Mouse (Mus musculus): ENCODE measurements around the gene Iqck. TPM values are rescaled to one million over a fixed set of nuclear protein-coding genes. Genes with fewer than 3 reads are reported as not detected.

Iqck gene
- polyA plus RNA-seq, 1 experiment from 2014 or later: 2.0 TPM

GRCm38 (mm10) chr7:118985786-118986185 is 130.2 kb downstream of the Iqck start:
- 69% methylated on average over 4 of the region's 4 CpGs for WGBS
- Histone ChIP-seq H3K4me2 (replicated peaks; ENCODE audit: low read depth, low read length) (no peak overlapping the region), H3K27me3 (ENCODE audit: control insufficient read depth, insufficient read depth, low read length) (no peaks in the 10 kb centered on the region), H3K27ac (ENCODE audit: low read length) (no peak overlapping the region), H3K9me3 (ENCODE audit: control insufficient read depth, low read depth, low read length) (no peaks in the 10 kb centered on the region), H3K4me1 (ENCODE audit: control insufficient read depth, insufficient read depth, low read length) (no peaks in the 10 kb centered on the region), H3K9ac (replicated peaks; ENCODE audit: low read depth, low read length) (no peak overlapping the region), H3K36me3 (ENCODE audit: control insufficient read depth, insufficient read depth, low read length) (peaks cover 4% of the 10 kb centered on the region; the same call in 1 of the 2 replicates), H3K4me3 (ENCODE audit: low read depth, low read length) (no peak overlapping the region)
- no peak for ATAC-seq (ENCODE audit: insufficient number of reproducible peaks, insufficient read depth, low FRiP score, low read depth)

DNA sequence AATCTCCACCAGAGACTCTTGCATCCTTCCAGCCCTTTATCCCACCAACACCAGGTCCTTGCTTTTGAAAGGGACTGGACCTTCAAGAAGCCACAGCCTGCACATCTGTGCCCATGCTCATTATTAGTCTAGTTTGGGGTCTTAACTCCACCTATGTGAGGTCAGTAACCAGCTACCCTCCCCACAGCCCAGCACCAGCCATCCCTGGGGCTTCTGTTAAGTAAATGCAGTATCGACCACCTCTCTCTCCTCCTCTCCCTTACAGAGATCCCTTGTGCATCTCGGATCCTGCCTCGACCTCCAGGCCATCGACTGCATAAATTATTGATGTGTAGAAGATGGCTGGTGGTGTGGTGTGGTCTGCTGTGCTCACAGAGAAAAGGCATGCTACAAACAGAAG is 130.8 kb downstream of the Iqck start:
- H3K27ac ChIP-seq (ENCODE audit: low read length): no peak overlapping the region
- H3K4me2 ChIP-seq (replicated peaks; ENCODE audit: low read depth, low read length): no peak overlapping the region
- H3K4me3 ChIP-seq (ENCODE audit: low read depth, low read length): no peak overlapping the region
- no peaks in the 10 kb centered on the region for H3K9me3 ChIP-seq (ENCODE audit: control insufficient read depth, low read depth, low read length)
- no peak for ATAC-seq (ENCODE audit: insufficient number of reproducible peaks, insufficient read depth, low FRiP score, low read depth)
- no peak overlapping the region for H3K9ac ChIP-seq (replicated peaks; ENCODE audit: low read depth, low read length)
- H3K4me1 ChIP-seq (ENCODE audit: control insufficient read depth, insufficient read depth, low read length): no peaks in the 10 kb centered on the region
- WGBS: 60% methylated on average over 4 of the region's 4 CpGs
- H3K36me3 ChIP-seq (ENCODE audit: control insufficient read depth, insufficient read depth, low read length): peaks cover 4% of the 10 kb centered on the region; the same call in 1 of the 2 replicates
- H3K27me3 ChIP-seq (ENCODE audit: control insufficient read depth, insufficient read depth, low read length): no peaks in the 10 kb centered on the region

GRCm38 (mm10) chr7:118989275-118989856 is 133.8 kb downstream of the Iqck start:
- no peaks in the 10 kb centered on the region; the same call in 1 of the 2 replicates for H3K36me3 ChIP-seq (ENCODE audit: control insufficient read depth, insufficient read depth, low read length)
- no peak overlapping the region for H3K4me2 ChIP-seq (replicated peaks; ENCODE audit: low read depth, low read length)
- H3K9me3 ChIP-seq (ENCODE audit: control insufficient read depth, low read depth, low read length): no peaks in the 10 kb centered on the region
- no peaks in the 10 kb centered on the region for H3K27me3 ChIP-seq (ENCODE audit: control insufficient read depth, insufficient read depth, low read length)
- no peak overlapping the region for H3K4me3 ChIP-seq (ENCODE audit: low read depth, low read length)
- H3K9ac ChIP-seq (replicated peaks; ENCODE audit: low read depth, low read length): no peak overlapping the region
- 70% methylated on average over 5 of the region's 5 CpGs for WGBS
- ATAC-seq (ENCODE audit: insufficient number of reproducible peaks, insufficient read depth, low FRiP score, low read depth): 0 out of 2 replicates have a peak, but pooled peaks have one; percentile 14
- peaks cover 7% of the 10 kb centered on the region; the same call in 1 of the 2 replicates for H3K4me1 ChIP-seq (ENCODE audit: control insufficient read depth, insufficient read depth, low read length)
- H3K27ac ChIP-seq (ENCODE audit: low read length): no peak overlapping the region

- H3K9ac ChIP-seq (replicated peaks; ENCODE audit: low read depth, low read length): no peak overlapping the region
- ATAC-seq (ENCODE audit: insufficient number of reproducible peaks, insufficient read depth, low FRiP score, low read depth): no peak
- H3K4me1 ChIP-seq (ENCODE audit: control insufficient read depth, insufficient read depth, low read length): peaks cover 7% of the 10 kb centered on the region; the same call in 1 of the 2 replicates
- no peak overlapping the region for H3K4me2 ChIP-seq (replicated peaks; ENCODE audit: low read depth, low read length)
- WGBS: 77% methylated on average over 6 of the region's 6 CpGs
- H3K36me3 ChIP-seq (ENCODE audit: control insufficient read depth, insufficient read depth, low read length): no peaks in the 10 kb centered on the region
- no peaks in the 10 kb centered on the region for H3K27me3 ChIP-seq (ENCODE audit: control insufficient read depth, insufficient read depth, low read length)
- no peak overlapping the region for H3K4me3 ChIP-seq (ENCODE audit: low read depth, low read length)
- no peak overlapping the region for H3K27ac ChIP-seq (ENCODE audit: low read length)
- no peaks in the 10 kb centered on the region for H3K9me3 ChIP-seq (ENCODE audit: control insufficient read depth, low read depth, low read length)
Observed at GRCm38 (mm10) chr7:118990282-118990681, 134.7 kb downstream of the Iqck start.

- H3K4me1 ChIP-seq (ENCODE audit: control insufficient read depth, insufficient read depth, low read length): peaks cover 11% of the 10 kb centered on the region; the same call in 1 of the 2 replicates
- H3K9ac ChIP-seq (replicated peaks; ENCODE audit: low read depth, low read length): no peak overlapping the region
- no peak overlapping the region for H3K4me2 ChIP-seq (replicated peaks; ENCODE audit: low read depth, low read length)
- ATAC-seq (ENCODE audit: insufficient number of reproducible peaks, insufficient read depth, low FRiP score, low read depth): no peak
- H3K4me3 ChIP-seq (ENCODE audit: low read depth, low read length): no peak overlapping the region
- H3K27me3 ChIP-seq (ENCODE audit: control insufficient read depth, insufficient read depth, low read length): no peaks in the 10 kb centered on the region
- WGBS: 48% methylated on average over 4 of the region's 4 CpGs
- no peaks in the 10 kb centered on the region for H3K36me3 ChIP-seq (ENCODE audit: control insufficient read depth, insufficient read depth, low read length)
- no peaks in the 10 kb centered on the region for H3K9me3 ChIP-seq (ENCODE audit: control insufficient read depth, low read depth, low read length)
- H3K27ac ChIP-seq (ENCODE audit: low read length): no peak overlapping the region
Observed at GRCm38 (mm10) chr7:118991341-118991884, 135.9 kb downstream of the Iqck start.

- Histone ChIP-seq H3K4me1 (ENCODE audit: control insufficient read depth, insufficient read depth, low read length) (peaks cover 11% of the 10 kb centered on the region; the same call in 1 of the 2 replicates), H3K9me3 (ENCODE audit: control insufficient read depth, low read depth, low read length) (no peaks in the 10 kb centered on the region), H3K27me3 (ENCODE audit: control insufficient read depth, insufficient read depth, low read length) (no peaks in the 10 kb centered on the region), H3K4me2 (replicated peaks; ENCODE audit: low read depth, low read length) (no peak overlapping the region), H3K9ac (replicated peaks; ENCODE audit: low read depth, low read length) (no peak overlapping the region), H3K27ac (ENCODE audit: low read length) (no peak overlapping the region), H3K4me3 (ENCODE audit: low read depth, low read length) (no peak overlapping the region), H3K36me3 (ENCODE audit: control insufficient read depth, insufficient read depth, low read length) (no peaks in the 10 kb centered on the region)
- no peak for ATAC-seq (ENCODE audit: insufficient number of reproducible peaks, insufficient read depth, low FRiP score, low read depth)
- WGBS: 58% methylated on average over 6 of the region's 6 CpGs
Observed at GRCm38 (mm10) chr7:118992080-118992560, 136.6 kb downstream of the Iqck start.

DNA sequence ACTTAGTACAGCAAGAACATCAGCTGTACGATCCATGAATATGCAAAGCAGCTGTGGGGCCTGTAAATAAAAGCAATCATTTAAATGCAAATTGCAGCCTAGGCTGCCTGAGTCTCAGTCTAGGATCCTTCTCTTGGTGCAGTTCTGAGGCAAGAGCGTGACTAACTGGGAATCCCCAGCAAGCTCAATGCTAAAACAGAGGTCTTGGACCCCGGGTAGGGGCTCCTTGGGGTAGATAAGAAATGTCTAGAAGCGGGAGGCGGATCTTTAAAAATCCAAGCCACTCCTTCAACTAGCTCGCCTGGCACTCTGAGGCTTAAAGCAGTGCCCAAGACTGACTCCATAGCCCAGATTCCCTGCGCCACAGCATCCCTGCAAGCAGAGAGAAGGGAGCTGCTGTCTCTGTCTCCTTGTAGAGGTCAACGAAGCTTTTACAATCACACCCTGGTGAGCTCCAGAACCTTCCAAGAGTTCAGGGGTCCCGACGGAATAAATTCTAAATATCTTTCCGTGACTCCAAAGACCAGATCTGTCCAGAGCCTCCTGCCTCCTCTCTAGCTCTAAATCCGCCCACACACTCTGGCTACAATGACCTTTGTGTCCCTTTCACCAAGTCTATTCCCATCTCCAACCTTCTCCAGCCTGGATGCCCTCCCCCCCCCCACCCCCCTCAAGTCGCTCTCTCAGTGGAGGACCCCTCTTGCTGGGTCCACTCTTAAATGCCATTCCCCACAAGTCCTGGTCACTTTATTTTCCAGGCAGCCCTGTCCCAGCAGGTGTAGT is 137.3 kb downstream of the Iqck start:
- Histone ChIP-seq H3K27me3 (ENCODE audit: control insufficient read depth, insufficient read depth, low read length) (no peaks in the 10 kb centered on the region), H3K36me3 (ENCODE audit: control insufficient read depth, insufficient read depth, low read length) (no peaks in the 10 kb centered on the region), H3K4me2 (replicated peaks; ENCODE audit: low read depth, low read length) (peak overlapping the region; percentile 97), H3K4me1 (ENCODE audit: control insufficient read depth, insufficient read depth, low read length) (peaks cover 11% of the 10 kb centered on the region; the same call in 1 of the 2 replicates), H3K9ac (replicated peaks; ENCODE audit: low read depth, low read length) (no peak overlapping the region), H3K4me3 (ENCODE audit: low read depth, low read length) (peak overlapping the region; percentile 65), H3K9me3 (ENCODE audit: control insufficient read depth, low read depth, low read length) (no peaks in the 10 kb centered on the region), H3K27ac (ENCODE audit: low read length) (no peak overlapping the region)
- no peak for ATAC-seq (ENCODE audit: insufficient number of reproducible peaks, insufficient read depth, low FRiP score, low read depth)
- WGBS: 57% methylated on average over 13 of the region's 13 CpGs

DNA sequence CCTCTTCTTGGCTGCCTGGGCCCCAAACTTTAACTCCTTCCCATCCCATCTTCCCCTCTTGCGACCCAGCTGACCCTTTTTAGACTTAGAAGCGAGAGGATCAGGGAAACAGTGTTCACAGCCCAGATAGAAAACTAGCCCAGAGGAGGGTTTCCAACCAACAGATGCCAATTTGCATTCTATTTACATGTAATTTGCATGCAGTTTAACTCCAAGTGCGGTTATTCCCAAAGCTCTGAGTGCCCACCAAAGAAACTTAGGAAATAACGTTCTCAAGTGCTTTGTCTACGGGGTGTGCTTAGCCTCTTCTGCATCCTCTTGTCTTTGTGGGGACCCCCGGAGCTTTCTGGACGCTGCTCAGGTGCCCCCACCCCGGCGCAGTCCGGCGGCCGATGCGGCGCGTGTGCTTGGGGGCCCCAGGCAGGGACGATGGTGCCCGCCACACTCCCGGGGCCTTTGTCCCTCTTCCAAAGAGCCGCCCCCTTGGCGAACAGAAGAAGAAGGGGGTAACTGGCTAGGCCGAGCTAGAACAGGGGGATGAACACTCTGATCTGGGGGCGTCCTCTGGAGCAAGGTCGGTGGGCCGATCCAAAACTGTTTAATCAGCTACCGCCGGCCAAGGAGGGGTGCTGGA is 138.2 kb downstream of the Iqck start:
- H3K9me3 ChIP-seq (ENCODE audit: control insufficient read depth, low read depth, low read length): no peaks in the 10 kb centered on the region
- peaks cover 11% of the 10 kb centered on the region; the same call in 1 of the 2 replicates for H3K4me1 ChIP-seq (ENCODE audit: control insufficient read depth, insufficient read depth, low read length)
- no peaks in the 10 kb centered on the region for H3K36me3 ChIP-seq (ENCODE audit: control insufficient read depth, insufficient read depth, low read length)
- H3K27me3 ChIP-seq (ENCODE audit: control insufficient read depth, insufficient read depth, low read length): no peaks in the 10 kb centered on the region
- H3K4me2 ChIP-seq (replicated peaks; ENCODE audit: low read depth, low read length): peak overlapping the region; percentile 97
- ATAC-seq (ENCODE audit: insufficient number of reproducible peaks, insufficient read depth, low FRiP score, low read depth): no peak
- H3K9ac ChIP-seq (replicated peaks; ENCODE audit: low read depth, low read length): peak overlapping the region; percentile 52; the same call in 1 of the 2 replicates
- no peak overlapping the region for H3K27ac ChIP-seq (ENCODE audit: low read length)
- 3% methylated on average over 26 of the region's 26 CpGs for WGBS
- peak overlapping the region; percentile 65 for H3K4me3 ChIP-seq (ENCODE audit: low read depth, low read length)

Data from stomach, embryonic 14.5 days (tissue).